ENCODE assay signal across 19 mouse cellular contexts in genomic region chrX:102348886-102349486, GRCm38 (mm10).
DNase-seq lines count a peak whose midpoint lies in the region; ATAC-seq lines count a peak whose summit lies in the region.
"Had no signal": no experiment of that assay in that cellular context is flagged by ENCODE, and none has a peak within 500 bp of the region (broad histone marks: within the 10 kb centered on the region; RNA-seq: fewer than 3 reads in every experiment).

No protein-coding gene starts in this region.

- H3K36me3 ChIP-seq in kidney, embryonic 14.5 days (ENCODE audit: control insufficient read depth, insufficient read depth, low read length), result no peaks in the 10 kb centered on the region
- no peaks in the 10 kb centered on the region for H3K36me3 ChIP-seq in limb, embryonic 13.5 days
- H3K36me3 ChIP-seq: limb, embryonic 15.5 days; liver, embryonic 15.5 days; midbrain, embryonic 15.5 days had no signal

- H3K4me3 ChIP-seq in kidney, embryonic 14.5 days (ENCODE audit: low read length), result no peak overlapping the region
- H3K4me3 ChIP-seq in limb, embryonic 13.5 days, result no peak overlapping the region
- H3K4me3 ChIP-seq: limb, embryonic 15.5 days; liver, embryonic 15.5 days; midbrain, embryonic 15.5 days had no signal

- H3K4me2 ChIP-seq in kidney, embryonic 14.5 days (replicated peaks; ENCODE audit: low read depth, low read length), result no peak overlapping the region
- no peak overlapping the region for H3K4me2 ChIP-seq in limb, embryonic 13.5 days (replicated peaks)
- H3K4me2 ChIP-seq: limb, embryonic 15.5 days; liver, embryonic 15.5 days; midbrain, embryonic 15.5 days had no signal

- peak; percentile 73; the same call in 1 of the 2 replicates for ATAC-seq in kidney, embryonic 14.5 days (ENCODE audit: low FRiP score, low TSS enrichment)
- ATAC-seq in limb, embryonic 13.5 days (ENCODE audit: low FRiP score, low read depth), result 0 out of 2 replicates have a peak, but pooled peaks have one; percentile 36
- ATAC-seq: midbrain, embryonic 15.5 days had no signal

- no peak overlapping the region for H3K9ac ChIP-seq in kidney, embryonic 14.5 days (ENCODE audit: low read depth, low read length)
- H3K9ac ChIP-seq in limb, embryonic 13.5 days, result no peak overlapping the region
- H3K9ac ChIP-seq: limb, embryonic 15.5 days; liver, embryonic 15.5 days; midbrain, embryonic 15.5 days had no signal

- no peaks in the 10 kb centered on the region for H3K4me1 ChIP-seq in kidney, embryonic 14.5 days (ENCODE audit: control insufficient read depth, insufficient read depth, low read length)
- 0 out of 2 replicates have a peak, but pooled peaks cover 2% of the 10 kb centered on the region for H3K4me1 ChIP-seq in limb, embryonic 13.5 days
- H3K4me1 ChIP-seq: limb, embryonic 15.5 days; liver, embryonic 15.5 days had no signal

- H3K27me3 ChIP-seq in kidney, embryonic 14.5 days (ENCODE audit: control insufficient read depth, insufficient read depth, low read length), result no peaks in the 10 kb centered on the region; the same call in 1 of the 2 replicates
- peaks cover 44% of the 10 kb centered on the region for H3K27me3 ChIP-seq in limb, embryonic 13.5 days
- H3K27me3 ChIP-seq: liver, embryonic 15.5 days had no signal

- DNase-seq in embryo, embryonic 10 days (ENCODE audit: low spot score), result peak; percentile 24
- DNase-seq in embryo, embryonic 9.5 days (ENCODE audit: extremely low spot score), result no peak
- DNase-seq in kidney, postnatal 36 days, result no peak
- DNase-seq in embryo, embryonic 11 days, result peak; percentile 33
- DNase-seq in right cerebral cortex, postnatal 10 days (ENCODE audit: low spot score in 2 of 2), result no peak
- no peak for DNase-seq in right cerebral cortex, adult 2 months (ENCODE audit: low spot score in 2 of 2)
- DNase-seq: adrenal gland, adult 8-10 months; cerebellum, adult 8-10 months; gastrocnemius, postnatal 36 days; kidney, adult 11 months; kidney, postnatal 4 days; lung, postnatal 10 days; retina, postnatal 1 day had no signal

- no peak overlapping the region for H3K27ac ChIP-seq in kidney, embryonic 14.5 days (ENCODE audit: low read depth, low read length)
- no peak overlapping the region for H3K27ac ChIP-seq in limb, embryonic 13.5 days
- H3K27ac ChIP-seq: limb, embryonic 15.5 days; liver, embryonic 15.5 days; midbrain, embryonic 15.5 days; stomach, postnatal 0 days had no signal

- H3K9me3 ChIP-seq in kidney, embryonic 14.5 days (ENCODE audit: control insufficient read depth, low read length), result no peaks in the 10 kb centered on the region
- H3K9me3 ChIP-seq in limb, embryonic 13.5 days, result no peaks in the 10 kb centered on the region
- H3K9me3 ChIP-seq: limb, embryonic 15.5 days; liver, embryonic 15.5 days; midbrain, embryonic 15.5 days had no signal

- WGBS in kidney, embryonic 14.5 days, result 33% methylated on average over 9 of the region's 9 CpGs
- WGBS in limb, embryonic 13.5 days, result 24% methylated on average over 9 of the region's 9 CpGs

Comparison
In these comparisons a context has a peak if more than half of its experiments do, and no peak if none do; other contexts are left out.
1. DNase-seq: peak in embryo, embryonic 10 days (single experiment) and embryo, embryonic 11 days (single experiment); none in embryo, embryonic 9.5 days (single experiment), kidney, postnatal 36 days (0 of 2), right cerebral cortex, postnatal 10 days (0 of 2) and right cerebral cortex, adult 2 months (0 of 2).